In genomic region chr11:76040761-76041376, GRCm38 (mm10) we compare ENCODE assay signal across 27 mouse cellular contexts. TPM values are rescaled to one million over a fixed set of nuclear protein-coding genes. Genes with fewer than 3 reads are reported as not detected.
A peak's percentile ranks its signal among the peaks of the same experiment; 100 is the strongest.
DNase-seq lines count a peak whose midpoint lies in the region; ATAC-seq and TF ChIP-seq lines count a peak whose summit lies in the region.
"Had no signal": no experiment of that assay in that cellular context is flagged by ENCODE, and none has a peak within 500 bp of the region (broad histone marks: within the 10 kb centered on the region; RNA-seq: fewer than 3 reads in every experiment).

No protein-coding gene starts in this region.

- H3K27ac ChIP-seq in heart, postnatal 0 days (ENCODE audit: low read depth) = peak overlapping the region; percentile 75; the same call in 1 of the 2 replicates
- H3K27ac ChIP-seq in limb, embryonic 15.5 days = 0 out of 2 replicates have a peak overlapping the region, but pooled peaks have one; percentile 72
- no peak overlapping the region for H3K27ac ChIP-seq in limb, embryonic 10.5 days
- H3K27ac ChIP-seq in brown adipose tissue, adult 24 weeks (replicated peaks; ENCODE audit: low read depth, low read length) = peak overlapping the region; percentile 86
- H3K27ac ChIP-seq: forebrain, embryonic 10.5 days; hindbrain, embryonic 12.5 days had no signal

- H3K4me3 ChIP-seq in heart, postnatal 0 days (ENCODE audit: low read depth, low read length) = no peak overlapping the region
- no peak overlapping the region for H3K4me3 ChIP-seq in limb, embryonic 15.5 days
- no peak overlapping the region for H3K4me3 ChIP-seq in limb, embryonic 10.5 days
- no peak overlapping the region for H3K4me3 ChIP-seq in brown adipose tissue, adult 24 weeks (ENCODE audit: insufficient read depth, low read depth, low read length)
- H3K4me3 ChIP-seq: embryonic facial prominence, embryonic 15.5 days; erythroblast, embryonic 14.5 days; forebrain, embryonic 10.5 days; heart, embryonic 12.5 days; hindbrain, embryonic 12.5 days had no signal

- DNase-seq in cerebellum, adult 9-11 months = peak; percentile 54
- no peak for DNase-seq in cerebellum, postnatal 14 days
- DNase-seq in heart, postnatal 0 days (ENCODE audit: low spot score) = no peak
- DNase-seq in heart, postnatal 14 days = no peak
- DNase-seq in limb, embryonic 10.5 days (ENCODE audit: low spot score) = no peak
- DNase-seq: adrenal gland, postnatal 14 days; cerebellum, adult 8-10 months; cerebellum, postnatal 36 days; gastrocnemius, postnatal 10 days; heart, adult 18-20 months; heart, postnatal 4 days had no signal

- H3K36me3 ChIP-seq in heart, postnatal 0 days (replicated peaks; ENCODE audit: control insufficient read depth, insufficient read depth, low read length) = no peaks in the 10 kb centered on the region
- H3K36me3 ChIP-seq in limb, embryonic 15.5 days = peaks cover 14% of the 10 kb centered on the region
- H3K36me3 ChIP-seq in limb, embryonic 10.5 days = peaks cover 5% of the 10 kb centered on the region; the same call in 1 of the 2 replicates

- no peak overlapping the region for H3K9ac ChIP-seq in heart, postnatal 0 days (replicated peaks; ENCODE audit: low read depth, low read length)
- no peak overlapping the region for H3K9ac ChIP-seq in limb, embryonic 15.5 days
- H3K9ac ChIP-seq: embryonic facial prominence, embryonic 15.5 days; heart, embryonic 12.5 days; hindbrain, embryonic 12.5 days had no signal

- ATAC-seq in heart, postnatal 0 days (ENCODE audit: insufficient read depth, low read depth) = no peak
- no peak for ATAC-seq in limb, embryonic 15.5 days (ENCODE audit: insufficient number of reproducible peaks, low FRiP score, low TSS enrichment, low read depth)
- ATAC-seq: activated CD4-positive, CD25-positive, alpha-beta regulatory T cell, adult 4 months; forebrain, embryonic 14.5 days; hindbrain, embryonic 16.5 days; inflammation-experienced regulatory T-cells, adult 6 months; Patski had no signal

- 77% methylated on average over 4 of the region's 4 CpGs for WGBS in heart, postnatal 0 days
- WGBS in limb, embryonic 15.5 days = 63% methylated on average over 4 of the region's 4 CpGs
- 81% methylated on average over 4 of the region's 4 CpGs for WGBS in limb, embryonic 10.5 days

- peaks cover 18% of the 10 kb centered on the region for H3K4me1 ChIP-seq in heart, postnatal 0 days (ENCODE audit: control insufficient read depth, insufficient read depth)
- peaks cover 19% of the 10 kb centered on the region for H3K4me1 ChIP-seq in limb, embryonic 15.5 days
- peaks cover 38% of the 10 kb centered on the region for H3K4me1 ChIP-seq in limb, embryonic 10.5 days
- H3K4me1 ChIP-seq in brown adipose tissue, adult 24 weeks (ENCODE audit: control insufficient read depth, insufficient read depth, insufficient read length, low read length) = peaks cover 45% of the 10 kb centered on the region

- H3K4me2 ChIP-seq in heart, postnatal 0 days (ENCODE audit: low read depth, low read length) = no peak overlapping the region
- H3K4me2 ChIP-seq in limb, embryonic 15.5 days = no peak overlapping the region
- H3K4me2 ChIP-seq: embryonic facial prominence, embryonic 15.5 days; heart, embryonic 12.5 days; hindbrain, embryonic 12.5 days had no signal

- no peaks in the 10 kb centered on the region for H3K27me3 ChIP-seq in heart, postnatal 0 days (ENCODE audit: control insufficient read depth, insufficient read depth, low read length)
- H3K27me3 ChIP-seq in limb, embryonic 15.5 days = no peaks in the 10 kb centered on the region
- no peaks in the 10 kb centered on the region for H3K27me3 ChIP-seq in limb, embryonic 10.5 days (ENCODE audit: low read depth, poor library complexity, severe bottlenecking)
- H3K27me3 ChIP-seq: heart, embryonic 12.5 days; hindbrain, embryonic 12.5 days; Patski had no signal

- TF ChIP-seq EP300 in heart, postnatal 0 days (IDR thresholded peaks at IDR 0.05; ENCODE audit: low read depth) = no peak

- intact Hi-C loops in heart, postnatal 14 days (cut with DNase I) = no loop called here

- no peak for TF ChIP-seq CTCF in heart, postnatal 0 days (IDR thresholded peaks at IDR 0.05; ENCODE audit: low read depth)

- H3K9me3 ChIP-seq in heart, postnatal 0 days (replicated peaks; ENCODE audit: control insufficient read depth, low read length) = no peaks in the 10 kb centered on the region
- H3K9me3 ChIP-seq in limb, embryonic 15.5 days = no peaks in the 10 kb centered on the region
- H3K9me3 ChIP-seq in limb, embryonic 10.5 days (replicated peaks) = no peaks in the 10 kb centered on the region
- H3K9me3 ChIP-seq: embryonic facial prominence, embryonic 15.5 days; forebrain, embryonic 10.5 days; heart, embryonic 12.5 days; hindbrain, embryonic 12.5 days had no signal

RNA-seq across cellular contexts. Expression of gene Rflnb, which starts 13.3 kb away (rescaled TPM):
- total RNA-seq in heart, postnatal 0 days (2014; rRNA removed; ENCODE audit: low replicate concordance) = 15.6 and 16.4 TPM in 2 replicates
- 22.9 and 24.1 TPM in 2 replicates for polyA plus RNA-seq in heart, postnatal 0 days (2015; fragmentation: Nextera tagmentation; extraction: Ambion mirVana)
- total RNA-seq in heart, postnatal 14 days (2021) = 10 to 100 TPM; 61.0 to 62.9 TPM
- 51.0 and 59.4 TPM in 2 replicates for polyA plus RNA-seq in limb, embryonic 15.5 days (2015; fragmentation: Nextera tagmentation; extraction: Ambion mirVana)
- 25.6 and 35.4 TPM in 2 replicates for polyA plus RNA-seq in limb, embryonic 10.5 days (2016; fragmentation: Nextera tagmentation; extraction: Ambion mirVana)
- polyA plus RNA-seq in brown adipose tissue, adult 24 weeks (2012; ENCODE audit: insufficient read depth, insufficient read length, missing spikeins) = 35.4 and 39.1 TPM in 2 replicates

RNA-seq across cellular contexts. Expression of gene 1700016K19Rik, which starts 41.2 kb away (rescaled TPM):
- not detected in 2 replicates for total RNA-seq in heart, postnatal 0 days (2014; rRNA removed; ENCODE audit: low replicate concordance)
- polyA plus RNA-seq in heart, postnatal 0 days (2015; fragmentation: Nextera tagmentation; extraction: Ambion mirVana) = 0.47 TPM in 1 of 2 replicates, not detected in the other
- under 1 TPM in 1 of 2 experiments, not detected in 1; 0.62 TPM for total RNA-seq in heart, postnatal 14 days (2021)
- 0.84 and 1.1 TPM in 2 replicates for polyA plus RNA-seq in limb, embryonic 15.5 days (2015; fragmentation: Nextera tagmentation; extraction: Ambion mirVana)
- polyA plus RNA-seq in limb, embryonic 10.5 days (2016; fragmentation: Nextera tagmentation; extraction: Ambion mirVana) = 0.36 TPM in 1 of 2 replicates, not detected in the other
- not detected in 2 replicates for polyA plus RNA-seq in brown adipose tissue, adult 24 weeks (2012; ENCODE audit: insufficient read depth, insufficient read length, missing spikeins)
- total RNA-seq: adrenal gland, adult 18-20 months; adrenal gland, postnatal 14 days; gastrocnemius, postnatal 10 days; gastrocnemius, postnatal 4 days; heart, postnatal 4 days; MEL had no signal
- polyA plus RNA-seq: C2C12; erythroblast, embryonic 14.5 days had no signal
